Mouse (Mus musculus) embryonic facial prominence, embryonic 11.5 days (tissue): ENCODE measurements around the gene Mtch2. TPM values are rescaled to one million over a fixed set of nuclear protein-coding genes. Genes with fewer than 3 reads are reported as not detected.
"Not testable (repeated sequence)": the region's sequence is repeated elsewhere in the genome, so short reads cannot be mapped to it uniquely, and the experiment has no call there.

Source experiments
- ATAC-seq: fragments of 200-750 bp; cut with Nextera tagmentation; replicated peaks from 2 replicates; pipeline ENCODE4 v1.8.0; 2017; ENCODE audit warnings: low read depth; ENCODE audit not compliant: insufficient number of reproducible peaks, low FRiP score, low TSS enrichment
- DNase-seq: peaks from one replicate; pipeline ENCODE4 v3.0.0-alpha.2; 2015; ENCODE audit warnings: low spot score
- H3K27ac ChIP-seq: fragments of 300-500 bp; sonication (generic); replicated peaks from 2 replicates; pipeline ENCODE4 v1.5.1; 2014; ENCODE audit warnings: mild to moderate bottlenecking, low read depth, low read length, control low read depth
- H3K27me3 ChIP-seq: fragments of 300-500 bp; sonication (generic); 2 replicates; pipeline ENCODE4 v1.6.1; 2014; ENCODE audit warnings: mild to moderate bottlenecking, low read length, moderate library complexity, mixed read lengths; ENCODE audit not compliant: control insufficient read depth, insufficient read depth
- H3K36me3 ChIP-seq: fragments of 300-500 bp; sonication (generic); replicated peaks from 2 replicates; pipeline ENCODE4 v1.6.1; 2014; ENCODE audit warnings: low read depth, mild to moderate bottlenecking, low read length, moderate library complexity, mixed read lengths; ENCODE audit not compliant: control insufficient read depth, insufficient read depth
- H3K4me1 ChIP-seq: fragments of 300-500 bp; sonication (generic); 2 replicates; pipeline ENCODE4 v1.6.1; 2014; ENCODE audit warnings: low read length, mixed read lengths; ENCODE audit not compliant: control insufficient read depth, insufficient read depth
- H3K4me2 ChIP-seq: fragments of 300-500 bp; sonication (generic); 2 replicates; pipeline ENCODE4 v1.6.1; 2014; ENCODE audit warnings: low read depth, mild to moderate bottlenecking, control low read depth, low read length, moderate library complexity
- H3K4me3 ChIP-seq: fragments of 300-500 bp; sonication (generic); 2 replicates; pipeline ENCODE4 v1.5.1; 2014; ENCODE audit warnings: low read depth, low read length, control low read depth
- H3K9ac ChIP-seq: fragments of 300-500 bp; sonication (generic); replicated peaks from 2 replicates; pipeline ENCODE4 v1.6.1; 2014; ENCODE audit warnings: mild to moderate bottlenecking, control low read depth, low read length
- H3K9me3 ChIP-seq: fragments of 300-500 bp; sonication (generic); replicated peaks from 2 replicates; pipeline ENCODE4 v1.6.1; 2016; ENCODE audit warnings: mild to moderate bottlenecking, low read length, inconsistent platforms, mixed read lengths; ENCODE audit not compliant: control insufficient read depth
- WGBS: fragments of 180-500 bp; shearing (Covaris S2); extraction: QIAGEN DNeasy Blood & Tissue Kit; methylation state at CpG from one replicate; pipeline ENCODE4 v1.1.7; 2014; 5-methylcytosine and 5-hydroxymethylcytosine counted together
- polyA plus RNA-seq: library from polyadenylated mRNA; unstranded; fragments of >200 nt; fragmentation: Nextera tagmentation; extraction: Ambion mirVana; gene quantifications from 2 replicates; pipeline ENCODE4 v1.2.1, GENCODE M21; 2014

The Mtch2 gene
- polyA plus RNA-seq, 1 experiment from 2014 or later, result 239 TPM

DNA sequence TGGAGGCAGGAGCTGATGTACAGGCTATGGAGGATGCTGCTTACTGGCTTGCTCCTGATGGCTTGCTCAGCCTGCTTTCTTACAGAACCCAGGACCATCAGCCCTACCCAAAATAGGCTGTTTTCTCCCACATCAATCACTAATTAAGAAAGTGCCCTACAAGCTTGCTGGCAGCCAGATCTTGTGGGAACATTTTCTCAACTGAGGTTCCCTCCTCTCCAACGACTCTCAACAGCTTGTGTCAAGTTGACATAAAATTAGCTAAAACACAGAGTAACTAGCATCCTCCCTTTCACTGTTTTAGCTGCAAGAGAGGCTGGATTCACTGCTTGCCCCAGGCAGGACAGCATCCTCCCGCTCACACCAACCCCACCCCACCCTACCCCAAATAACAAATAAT, 34.9 kb downstream of the Mtch2 start:
- Histone ChIP-seq H3K27me3 (peaks cover 16% of the 10 kb centered on the region), H3K36me3 (no peaks in the 10 kb centered on the region), H3K9me3 (no peaks in the 10 kb centered on the region), H3K4me3 (no peak overlapping the region), H3K9ac (no peak overlapping the region), H3K4me2 (no peak overlapping the region), H3K27ac (no peak overlapping the region), H3K4me1 (no peaks in the 10 kb centered on the region)
- no peak for DNase-seq
- 89% methylated on average over 2 of the region's 2 CpGs for WGBS
- ATAC-seq, result no peak

GRCm38 (mm10) chr2:90885218-90886041, 38.5 kb downstream of the Mtch2 start, which contains the start of gene C1qtnf4:
C1qtnf4 (plus strand) TSS chr2:90885860.
- 1% methylated on average over 45 of the region's 45 CpGs for WGBS
- peak within 1 kb of the TSS; percentile 76 for H3K9ac ChIP-seq
- ATAC-seq (peak; percentile 64), DNase-seq (peak; percentile 57)
- H3K9me3 ChIP-seq, result no peaks in the 10 kb centered on the region
- H3K4me2 ChIP-seq, result peak within 1 kb of the TSS; percentile 96
- peak within 1 kb of the TSS; percentile 57 for H3K4me3 ChIP-seq
- no peaks in the 10 kb centered on the region for H3K36me3 ChIP-seq
- no peak within 1 kb of the TSS for H3K27ac ChIP-seq
- H3K27me3 ChIP-seq, result peaks cover 44% of the 10 kb centered on the region
- H3K4me1 ChIP-seq, result no peaks in the 10 kb centered on the region

DNA sequence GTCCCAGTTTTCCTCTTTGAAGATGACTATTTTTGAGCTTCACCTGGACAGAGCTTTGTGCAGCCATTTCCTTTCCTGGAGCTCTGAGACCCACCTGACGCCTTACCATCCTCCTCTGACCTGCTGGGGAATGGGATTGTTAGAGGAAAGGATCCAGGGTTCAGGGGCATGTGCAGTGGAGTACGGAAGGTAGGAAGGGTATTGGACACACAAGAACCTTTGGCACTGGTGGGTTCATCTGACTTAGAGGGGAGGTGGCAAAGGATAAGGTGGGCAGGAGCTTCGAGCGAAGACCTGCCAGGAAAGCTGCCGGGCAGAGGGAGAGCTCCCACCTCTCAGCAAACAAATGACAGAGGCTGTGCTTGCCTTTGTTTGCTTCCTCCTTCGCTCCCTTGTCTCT, 39.5 kb downstream of the Mtch2 start:
- DNase-seq (no peak), ATAC-seq (no peak)
- Histone ChIP-seq H3K9ac (no peak overlapping the region; the same call in 1 of the 2 replicates), H3K4me3 (no peak overlapping the region; the same call in 1 of the 2 replicates), H3K4me2 (peak overlapping the region; percentile 7; the same call in 1 of the 2 replicates), H3K27me3 (peaks cover 44% of the 10 kb centered on the region), H3K36me3 (no peaks in the 10 kb centered on the region), H3K4me1 (no peaks in the 10 kb centered on the region), H3K27ac (no peak overlapping the region), H3K9me3 (no peaks in the 10 kb centered on the region)
- WGBS, result 34% methylated on average over 6 of the region's 6 CpGs

DNA sequence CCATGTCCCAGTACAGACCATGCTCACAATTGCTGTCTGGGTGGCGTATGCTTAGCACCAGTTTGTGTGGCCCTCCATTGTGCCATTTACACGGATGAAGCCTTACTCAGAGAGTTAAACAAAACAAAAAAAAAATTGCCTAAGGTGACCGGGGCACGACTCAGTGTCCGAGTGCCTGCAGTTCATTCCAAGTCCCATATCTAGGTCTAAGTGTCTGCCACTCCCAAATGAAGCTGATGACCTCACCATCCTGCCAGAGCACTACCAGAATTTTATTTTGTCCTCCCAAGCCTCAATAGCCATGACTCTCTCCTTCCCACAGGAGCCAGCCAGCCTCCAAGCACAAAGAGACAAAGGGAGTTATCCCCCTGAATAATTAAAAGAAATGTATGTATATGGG, 40.7 kb downstream of the Mtch2 start:
- H3K27me3 ChIP-seq, result peaks cover 44% of the 10 kb centered on the region
- ATAC-seq (no peak), DNase-seq (no peak)
- 69% methylated on average over 5 of the region's 5 CpGs for WGBS
- H3K4me3 ChIP-seq, result no peak overlapping the region
- no peak overlapping the region for H3K9ac ChIP-seq
- no peak overlapping the region for H3K27ac ChIP-seq
- no peaks in the 10 kb centered on the region for H3K36me3 ChIP-seq
- H3K9me3 ChIP-seq, result no peaks in the 10 kb centered on the region
- H3K4me1 ChIP-seq, result no peaks in the 10 kb centered on the region
- no peak overlapping the region for H3K4me2 ChIP-seq

GRCm38 (mm10) chr2:90889550-90890548, 42.9 kb downstream of the Mtch2 start:
- Histone ChIP-seq H3K36me3 (no peaks in the 10 kb centered on the region), H3K4me3 (peak overlapping the region; percentile 48), H3K9me3 (no peaks in the 10 kb centered on the region), H3K27me3 (peaks cover 42% of the 10 kb centered on the region), H3K4me2 (peak overlapping the region; percentile 80), H3K27ac (no peak overlapping the region), H3K4me1 (no peaks in the 10 kb centered on the region), H3K9ac (peak overlapping the region; percentile 65)
- 0 out of 2 replicates have a peak, but pooled peaks have one; percentile 46 for ATAC-seq
- 5% methylated on average over 119 of the region's 133 CpGs for whole genome bisulfite sequencing
- peak; percentile 74 for DNase-seq

DNA sequence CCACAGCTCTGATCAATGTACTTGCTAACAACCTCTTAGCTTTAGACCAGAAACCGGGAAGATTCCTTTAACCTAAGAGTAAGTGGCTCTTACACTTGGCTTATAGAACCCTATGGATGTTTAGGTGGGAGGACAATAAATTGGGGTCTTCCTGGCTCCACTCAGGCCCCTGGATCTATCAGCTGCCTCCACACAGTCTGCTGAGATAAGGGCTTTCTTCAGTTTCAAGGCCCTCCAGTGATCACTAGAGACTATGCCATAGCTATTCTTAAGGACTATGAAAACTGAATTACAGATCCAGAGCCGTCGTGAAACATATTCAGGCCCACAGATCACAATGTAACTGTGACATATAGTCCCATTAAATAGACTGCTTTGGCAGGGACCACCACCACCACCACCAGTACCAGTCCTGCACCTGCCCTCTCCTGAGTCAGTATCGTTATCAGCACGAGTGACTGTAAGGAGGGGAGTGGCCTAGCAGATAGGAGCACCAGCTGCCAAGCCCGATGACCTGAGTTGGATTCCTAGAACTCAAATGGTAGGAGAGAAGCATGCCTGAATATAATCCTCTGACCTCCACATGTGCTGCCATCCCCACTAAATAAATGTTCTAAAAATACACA, 46.8 kb downstream of the Mtch2 start:
- Histone ChIP-seq H3K27ac (no peak overlapping the region), H3K36me3 (no peaks in the 10 kb centered on the region; the same call in 1 of the 2 replicates), H3K27me3 (peaks cover 11% of the 10 kb centered on the region), H3K4me2 (no peak overlapping the region), H3K4me3 (no peak overlapping the region), H3K4me1 (no peaks in the 10 kb centered on the region), H3K9me3 (no peaks in the 10 kb centered on the region), H3K9ac (no peak overlapping the region)
- DNase-seq (no peak), ATAC-seq (no peak)
- 91% methylated on average over 6 of the region's 6 CpGs for WGBS

GRCm38 (mm10) chr2:90894299-90894677, 47.3 kb downstream of the Mtch2 start:
- H3K4me1 ChIP-seq, DNase-seq, H3K4me3 ChIP-seq, H3K9ac ChIP-seq, H3K36me3 ChIP-seq, H3K4me2 ChIP-seq, ATAC-seq, H3K27ac ChIP-seq, H3K27me3 ChIP-seq, H3K9me3 ChIP-seq: not testable (repeated sequence)
- WGBS, result 89% methylated on average over 3 of the region's 3 CpGs
